Mouse (Mus musculus): ENCODE results near the gene Olfr539. TPM values are rescaled to one million over a fixed set of nuclear protein-coding genes. Genes with fewer than 3 reads are reported as not detected.

Gene Olfr539
- polyA plus RNA-seq, 1 experiment from 2014 or later = not detected

- Histone ChIP-seq H3K4me1 (ENCODE audit: insufficient read depth, low read depth, low read length) (no peaks in the 10 kb centered on the region), H3K4me3 (ENCODE audit: low read depth, low read length) (no peak within 1 kb of the TSS), H3K9me3 (ENCODE audit: low read length) (no peaks in the 10 kb centered on the region), H3K27ac (ENCODE audit: low read length) (no peak within 1 kb of the TSS), H3K27me3 (replicated peaks; ENCODE audit: insufficient read depth, low read length) (no peaks in the 10 kb centered on the region), H3K9ac (replicated peaks; ENCODE audit: low read depth) (no peak within 1 kb of the TSS), H3K4me2 (replicated peaks; ENCODE audit: low read depth, low read length) (no peak within 1 kb of the TSS), H3K36me3 (ENCODE audit: insufficient read depth, low read length) (no peaks in the 10 kb centered on the region)
- ATAC-seq = no peak
- no peak for DNase-seq (ENCODE audit: low spot score)
- TF ChIP-seq EP300 (IDR thresholded peaks at IDR 0.05) = no peak
- TF ChIP-seq CTCF (IDR thresholded peaks at IDR 0.05) = no peak
- WGBS = 83% methylated on average over 1 of the region's 1 CpGs
These were observed 21.9 kb downstream of the Olfr539 start, which contains the start of gene Olfr45 for GRCm38 (mm10) chr7:140681651-140682050. Gene Olfr45 (plus strand): TSS chr7:140681951.

GRCm38 (mm10) chr7:140696967-140697366, 37.2 kb downstream of the Olfr539 start, which contains the start of gene Olfr541:
Gene Olfr541 (plus strand): TSS chr7:140697267.
- H3K27me3 ChIP-seq (replicated peaks; ENCODE audit: insufficient read depth, low read length) = no peaks in the 10 kb centered on the region
- H3K9me3 ChIP-seq (ENCODE audit: low read length) = no peaks in the 10 kb centered on the region
- DNase-seq (ENCODE audit: low spot score) = no peak
- no peak within 1 kb of the TSS for H3K27ac ChIP-seq (ENCODE audit: low read length)
- TF ChIP-seq EP300 (IDR thresholded peaks at IDR 0.05) = no peak
- TF ChIP-seq CTCF (IDR thresholded peaks at IDR 0.05) = no peak
- H3K4me1 ChIP-seq (ENCODE audit: insufficient read depth, low read depth, low read length) = no peaks in the 10 kb centered on the region
- H3K9ac ChIP-seq (replicated peaks; ENCODE audit: low read depth) = no peak within 1 kb of the TSS
- H3K4me2 ChIP-seq (replicated peaks; ENCODE audit: low read depth, low read length) = no peak within 1 kb of the TSS
- no peak for ATAC-seq
- no peaks in the 10 kb centered on the region for H3K36me3 ChIP-seq (ENCODE audit: insufficient read depth, low read length)
- H3K4me3 ChIP-seq (ENCODE audit: low read depth, low read length) = no peak within 1 kb of the TSS

GRCm38 (mm10) chr7:140706348-140706747, 46.6 kb downstream of the Olfr539 start:
- Histone ChIP-seq H3K36me3 (ENCODE audit: insufficient read depth, low read length) (no peaks in the 10 kb centered on the region), H3K27me3 (replicated peaks; ENCODE audit: insufficient read depth, low read length) (no peaks in the 10 kb centered on the region), H3K27ac (ENCODE audit: low read length) (no peak overlapping the region), H3K4me3 (ENCODE audit: low read depth, low read length) (no peak overlapping the region), H3K4me1 (ENCODE audit: insufficient read depth, low read depth, low read length) (no peaks in the 10 kb centered on the region), H3K4me2 (replicated peaks; ENCODE audit: low read depth, low read length) (no peak overlapping the region), H3K9me3 (ENCODE audit: low read length) (no peaks in the 10 kb centered on the region), H3K9ac (replicated peaks; ENCODE audit: low read depth) (no peak overlapping the region)
- no peak for TF ChIP-seq EP300 (IDR thresholded peaks at IDR 0.05)
- no peak for TF ChIP-seq CTCF (IDR thresholded peaks at IDR 0.05)
- no peak for DNase-seq (ENCODE audit: low spot score)
- no peak for ATAC-seq
- 62% methylated on average over 2 of the region's 2 CpGs for WGBS

GRCm38 (mm10) chr7:140707536-140708284, 48.0 kb downstream of the Olfr539 start:
- Histone ChIP-seq H3K9me3 (ENCODE audit: low read length) (no peaks in the 10 kb centered on the region), H3K27ac (ENCODE audit: low read length) (no peak overlapping the region), H3K27me3 (replicated peaks; ENCODE audit: insufficient read depth, low read length) (no peaks in the 10 kb centered on the region), H3K36me3 (ENCODE audit: insufficient read depth, low read length) (no peaks in the 10 kb centered on the region), H3K4me3 (ENCODE audit: low read depth, low read length) (no peak overlapping the region), H3K4me1 (ENCODE audit: insufficient read depth, low read depth, low read length) (no peaks in the 10 kb centered on the region), H3K9ac (replicated peaks; ENCODE audit: low read depth) (no peak overlapping the region), H3K4me2 (replicated peaks; ENCODE audit: low read depth, low read length) (no peak overlapping the region)
- DNase-seq (ENCODE audit: low spot score) (no peak), ATAC-seq (no peak)
- WGBS = 74% methylated on average over 6 of the region's 6 CpGs
- no peak for TF ChIP-seq EP300 (IDR thresholded peaks at IDR 0.05)
- no peak for TF ChIP-seq CTCF (IDR thresholded peaks at IDR 0.05)

GRCm38 (mm10) chr7:140717155-140718055, 57.7 kb downstream of the Olfr539 start:
- no peak for ATAC-seq
- DNase-seq (ENCODE audit: low spot score) = no peak
- Histone ChIP-seq H3K9me3 (ENCODE audit: low read length) (no peaks in the 10 kb centered on the region), H3K4me1 (ENCODE audit: insufficient read depth, low read depth, low read length) (no peaks in the 10 kb centered on the region), H3K9ac (replicated peaks; ENCODE audit: low read depth) (no peak overlapping the region), H3K4me3 (ENCODE audit: low read depth, low read length) (no peak overlapping the region), H3K4me2 (replicated peaks; ENCODE audit: low read depth, low read length) (no peak overlapping the region), H3K36me3 (ENCODE audit: insufficient read depth, low read length) (no peaks in the 10 kb centered on the region), H3K27ac (ENCODE audit: low read length) (no peak overlapping the region), H3K27me3 (replicated peaks; ENCODE audit: insufficient read depth, low read length) (no peaks in the 10 kb centered on the region)
- no peak for TF ChIP-seq CTCF (IDR thresholded peaks at IDR 0.05)
- 69% methylated on average over 7 of the region's 7 CpGs for WGBS

GRCm38 (mm10) chr7:140721095-140721494, 61.4 kb downstream of the Olfr539 start:
- Histone ChIP-seq H3K36me3 (ENCODE audit: insufficient read depth, low read length) (no peaks in the 10 kb centered on the region), H3K9ac (replicated peaks; ENCODE audit: low read depth) (no peak overlapping the region), H3K4me2 (replicated peaks; ENCODE audit: low read depth, low read length) (no peak overlapping the region), H3K27me3 (replicated peaks; ENCODE audit: insufficient read depth, low read length) (no peaks in the 10 kb centered on the region), H3K4me3 (ENCODE audit: low read depth, low read length) (no peak overlapping the region), H3K4me1 (ENCODE audit: insufficient read depth, low read depth, low read length) (no peaks in the 10 kb centered on the region), H3K9me3 (ENCODE audit: low read length) (no peaks in the 10 kb centered on the region), H3K27ac (ENCODE audit: low read length) (no peak overlapping the region)
- ATAC-seq (no peak), DNase-seq (ENCODE audit: low spot score) (no peak)
- TF ChIP-seq EP300 (IDR thresholded peaks at IDR 0.05) (no peak), CTCF (IDR thresholded peaks at IDR 0.05) (no peak)
- WGBS = 51% methylated on average over 6 of the region's 6 CpGs
